Mouse (Mus musculus) neural tube, embryonic 10.5 days (tissue): ENCODE measurements around the gene Sec13.

Experiments used
- DNase-seq: peaks from one replicate; pipeline ENCODE4 v3.0.0-alpha.2; 2017; ENCODE audit warnings: low spot score; ENCODE audit errors: extremely low spot score

The Sec13 gene

GRCm38 (mm10) chr6:113740236-113741217, at the start of gene Sec13:
TSS of gene Sec13 (minus strand) at chr6:113740743.
- peak; percentile 91 for DNase-seq

- DNase-seq = no peak
Observed at GRCm38 (mm10) chr6:113787459-113787968, 47.0 kb upstream of the Sec13 start.

GRCm38 (mm10) chr6:113785658-113786057, 45.1 kb upstream of the Sec13 start:
- DNase-seq = no peak

GRCm38 (mm10) chr6:113778229-113778753, 37.7 kb upstream of the Sec13 start:
- DNase-seq = no peak

- DNase-seq = no peak
Observed at GRCm38 (mm10) chr6:113768804-113769203, 28.3 kb upstream of the Sec13 start.

- DNase-seq = peak; percentile 62
Observed at GRCm38 (mm10) chr6:113761644-113762043, 21.1 kb upstream of the Sec13 start.

- DNase-seq = no peak
Observed at GRCm38 (mm10) chr6:113749119-113749685, 8.7 kb upstream of the Sec13 start.

GRCm38 (mm10) chr6:113748351-113748750, 7.8 kb upstream of the Sec13 start:
- no peak for DNase-seq

GRCm38 (mm10) chr6:113747284-113747683, 6.7 kb upstream of the Sec13 start:
- no peak for DNase-seq

- no peak for DNase-seq
Observed at GRCm38 (mm10) chr6:113745117-113745516, 4.6 kb upstream of the Sec13 start.

- no peak for DNase-seq
Observed at GRCm38 (mm10) chr6:113743111-113743510, 2.6 kb upstream of the Sec13 start.

GRCm38 (mm10) chr6:113742321-113742720, 1.8 kb upstream of the Sec13 start:
- no peak for DNase-seq

GRCm38 (mm10) chr6:113741425-113741824, 882 bp upstream of the Sec13 start:
- DNase-seq = no peak

GRCm38 (mm10) chr6:113737318-113738046, 3.1 kb downstream of the Sec13 start:
- DNase-seq = no peak

- DNase-seq = no peak
Observed at GRCm38 (mm10) chr6:113731296-113731695, 9.2 kb downstream of the Sec13 start.

GRCm38 (mm10) chr6:113728181-113728580, 12.4 kb downstream of the Sec13 start:
- DNase-seq = no peak

- no peak for DNase-seq
Observed at GRCm38 (mm10) chr6:113721061-113721460, 19.5 kb downstream of the Sec13 start.

- no peak for DNase-seq
Observed at GRCm38 (mm10) chr6:113719878-113720277, 20.7 kb downstream of the Sec13 start, which contains the start of gene Ghrl. TSS of gene Ghrl (minus strand) at chr6:113719880.

- DNase-seq = no peak
Observed at GRCm38 (mm10) chr6:113717541-113717940, 23.0 kb downstream of the Sec13 start.

- DNase-seq = no peak
Observed at GRCm38 (mm10) chr6:113714797-113715196, 25.7 kb downstream of the Sec13 start.

- DNase-seq = no peak
Observed at GRCm38 (mm10) chr6:113714276-113714675, 26.3 kb downstream of the Sec13 start.
